Mouse (Mus musculus): ENCODE data around the gene Nrtn.

Gene Nrtn

GRCm38 (mm10) chr17:56757416-56758123 is at the start of gene Nrtn:
Nrtn (minus strand) TSS chr17:56757530.
- peak; percentile 73 for DNase-seq (ENCODE audit: low read depth, low spot score)

GRCm38 (mm10) chr17:56805784-56806183 is 48.5 kb upstream of the Nrtn start:
- no peak for DNase-seq (ENCODE audit: low read depth, low spot score)

GRCm38 (mm10) chr17:56804952-56805351 is 47.6 kb upstream of the Nrtn start:
- DNase-seq (ENCODE audit: low read depth, low spot score): no peak

GRCm38 (mm10) chr17:56802065-56802464 is 44.7 kb upstream of the Nrtn start:
- no peak for DNase-seq (ENCODE audit: low read depth, low spot score)

GRCm38 (mm10) chr17:56799276-56799675 is 41.9 kb upstream of the Nrtn start:
- no peak for DNase-seq (ENCODE audit: low read depth, low spot score)

- DNase-seq (ENCODE audit: low read depth, low spot score): no peak
These were observed 36.4 kb upstream of the Nrtn start for GRCm38 (mm10) chr17:56793614-56794319.

- no peak for DNase-seq (ENCODE audit: low read depth, low spot score)
These were observed 35.3 kb upstream of the Nrtn start for GRCm38 (mm10) chr17:56792588-56792987.

GRCm38 (mm10) chr17:56789286-56789685 is 32.0 kb upstream of the Nrtn start:
- no peak for DNase-seq (ENCODE audit: low read depth, low spot score)

- DNase-seq (ENCODE audit: low read depth, low spot score): no peak
These were observed 31.6 kb upstream of the Nrtn start for GRCm38 (mm10) chr17:56788886-56789285.

- DNase-seq (ENCODE audit: low read depth, low spot score): no peak
These were observed 23.1 kb upstream of the Nrtn start for GRCm38 (mm10) chr17:56780291-56780978.

GRCm38 (mm10) chr17:56778779-56779362 is 21.5 kb upstream of the Nrtn start:
- DNase-seq (ENCODE audit: low read depth, low spot score): no peak

GRCm38 (mm10) chr17:56777568-56777967 is 20.2 kb upstream of the Nrtn start:
- no peak for DNase-seq (ENCODE audit: low read depth, low spot score)

GRCm38 (mm10) chr17:56769950-56770349 is 12.6 kb upstream of the Nrtn start, which contains the start of gene Prr22:
Prr22 (plus strand) TSS chr17:56770250.
- DNase-seq (ENCODE audit: low read depth, low spot score): no peak

GRCm38 (mm10) chr17:56768941-56769340 is 11.6 kb upstream of the Nrtn start:
- DNase-seq (ENCODE audit: low read depth, low spot score): no peak

GRCm38 (mm10) chr17:56767531-56768135 is 10.3 kb upstream of the Nrtn start:
- DNase-seq (ENCODE audit: low read depth, low spot score): no peak

- DNase-seq (ENCODE audit: low read depth, low spot score): no peak
These were observed 9.5 kb upstream of the Nrtn start for GRCm38 (mm10) chr17:56766631-56767405.

- DNase-seq (ENCODE audit: low read depth, low spot score): no peak
These were observed 8.1 kb upstream of the Nrtn start for GRCm38 (mm10) chr17:56765431-56765830.

- DNase-seq (ENCODE audit: low read depth, low spot score): peak; percentile 97
These were observed 7.4 kb upstream of the Nrtn start, which contains the start of gene Dus3l for GRCm38 (mm10) chr17:56764474-56765354. Dus3l (plus strand) TSS chr17:56764757.

GRCm38 (mm10) chr17:56763741-56764250 is 6.5 kb upstream of the Nrtn start:
- no peak for DNase-seq (ENCODE audit: low read depth, low spot score)
